Mouse (Mus musculus): ENCODE data around the gene Scube3.

The Scube3 gene

GRCm38 (mm10) chr17:28133193-28133592 is 8.7 kb upstream of the Scube3 start:
- peak; percentile 38 for DNase-seq (ENCODE audit: low spot score)

GRCm38 (mm10) chr17:28135496-28135895 is 6.4 kb upstream of the Scube3 start:
- no peak for DNase-seq (ENCODE audit: low spot score)

DNA sequence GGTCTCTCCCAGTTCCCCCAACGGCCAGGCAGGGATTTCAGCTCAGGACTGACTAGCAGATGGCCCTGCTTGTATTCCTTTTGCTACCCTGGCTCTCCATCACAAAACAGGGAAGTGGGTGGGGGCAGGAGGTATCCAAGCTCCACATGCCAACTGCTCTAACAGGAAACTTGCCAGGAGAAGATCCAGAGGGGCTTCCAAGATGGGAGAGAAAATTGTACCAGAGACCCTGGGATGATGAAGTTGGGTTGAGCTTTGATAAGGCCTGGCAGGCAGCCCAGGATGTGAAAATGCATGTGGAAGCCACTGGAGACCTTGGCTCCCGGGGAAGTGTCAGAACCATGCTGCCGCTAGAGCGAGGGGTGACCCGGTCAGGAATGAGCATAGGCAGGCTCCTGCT is 5.7 kb upstream of the Scube3 start:
- no peak for DNase-seq (ENCODE audit: low spot score)

- no peak for DNase-seq (ENCODE audit: low spot score)
Measured at GRCm38 (mm10) chr17:28138013-28138412, 3.9 kb upstream of the Scube3 start.

GRCm38 (mm10) chr17:28138685-28139084 is 3.3 kb upstream of the Scube3 start:
- no peak for DNase-seq (ENCODE audit: low spot score)

- DNase-seq (ENCODE audit: low spot score) = no peak
Measured at GRCm38 (mm10) chr17:28140431-28141204, 1.3 kb upstream of the Scube3 start.

DNA sequence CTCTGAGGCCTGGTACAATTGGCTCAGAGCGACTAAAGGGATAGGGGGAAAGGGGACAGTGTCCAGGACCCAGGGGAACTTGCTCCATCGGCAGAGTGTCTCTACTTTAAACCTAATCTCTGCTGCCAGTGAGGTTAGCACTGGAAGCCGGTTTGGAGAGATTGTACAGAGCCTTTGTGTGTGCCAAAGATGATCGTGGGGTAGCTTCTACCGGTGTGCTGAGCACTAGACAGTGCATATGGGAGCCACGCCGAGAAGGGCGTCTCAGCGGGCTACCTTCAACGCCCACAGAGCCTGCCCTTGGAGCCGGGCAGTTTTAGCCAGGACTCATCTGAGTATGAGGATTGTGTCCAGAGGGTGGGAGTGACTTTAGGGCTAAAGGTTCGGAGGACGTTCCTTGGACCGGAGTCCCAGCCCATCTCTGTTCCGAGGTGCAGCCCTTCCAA is 713 bp upstream of the Scube3 start:
- DNase-seq (ENCODE audit: low spot score) = no peak

DNA sequence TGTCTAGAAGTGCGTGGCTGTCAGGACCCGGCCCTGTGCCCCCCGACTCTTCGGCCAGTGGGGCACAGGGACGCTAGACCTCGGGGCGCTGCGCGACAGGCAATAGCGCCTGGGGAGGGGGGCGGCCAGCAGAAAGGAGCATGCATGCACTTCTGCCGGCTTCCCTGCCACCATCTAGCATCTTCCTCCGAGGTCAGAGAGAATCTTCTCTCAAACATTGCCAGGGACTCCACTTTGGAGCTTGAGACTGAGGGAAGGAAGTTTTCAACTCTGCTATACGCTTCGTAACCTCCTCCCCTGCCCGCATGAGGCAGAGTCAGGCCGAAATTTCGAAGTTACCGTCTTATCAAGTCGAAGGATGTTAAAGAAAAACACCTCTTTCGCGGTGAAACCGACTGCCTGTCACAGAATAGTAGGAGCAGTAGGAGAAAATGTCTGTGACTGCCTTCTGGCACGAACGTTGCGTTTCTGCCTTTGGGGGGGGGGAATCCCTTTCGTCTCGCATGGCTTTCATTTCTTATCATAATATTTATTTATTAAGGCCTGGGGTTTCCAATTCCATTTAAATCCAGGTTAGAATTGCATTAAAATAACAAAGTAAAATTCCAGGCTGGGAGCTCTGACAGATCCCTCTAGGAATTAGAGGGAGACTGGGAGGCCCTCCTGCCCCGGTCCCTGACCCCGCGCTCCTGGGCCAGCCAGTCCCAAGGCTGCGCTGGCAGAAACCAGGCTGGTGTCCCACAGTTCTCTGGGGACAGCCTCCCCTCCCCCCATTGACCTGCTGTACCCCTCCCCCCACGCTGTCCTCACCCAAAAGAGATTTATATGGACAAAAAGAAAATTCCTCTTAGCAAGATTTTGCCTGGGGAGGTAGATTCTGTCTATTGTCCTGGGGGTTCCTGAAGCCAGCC is 1.0 kb downstream of the Scube3 start:
- DNase-seq (ENCODE audit: low spot score) = no peak

DNA sequence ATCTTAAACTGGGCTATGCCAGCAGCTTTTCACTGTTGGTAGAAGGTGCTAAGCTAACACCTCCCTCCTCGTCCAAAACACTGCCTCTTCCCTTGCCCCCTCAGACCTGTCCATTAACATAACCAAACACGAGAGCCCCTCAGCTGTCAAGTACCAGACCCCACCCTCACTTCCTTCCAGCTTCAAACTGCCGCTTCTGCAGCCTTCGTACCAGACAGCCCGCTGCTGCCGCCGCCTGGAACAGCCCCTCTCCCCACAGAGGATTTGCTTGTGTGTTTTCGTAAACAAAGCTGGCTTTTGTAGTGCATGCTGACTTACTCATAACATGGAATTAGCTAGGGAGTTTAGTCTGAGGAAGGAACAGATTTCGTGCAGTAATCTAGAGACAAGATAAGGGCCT is 1.8 kb downstream of the Scube3 start:
- DNase-seq (ENCODE audit: low spot score) = no peak

DNA sequence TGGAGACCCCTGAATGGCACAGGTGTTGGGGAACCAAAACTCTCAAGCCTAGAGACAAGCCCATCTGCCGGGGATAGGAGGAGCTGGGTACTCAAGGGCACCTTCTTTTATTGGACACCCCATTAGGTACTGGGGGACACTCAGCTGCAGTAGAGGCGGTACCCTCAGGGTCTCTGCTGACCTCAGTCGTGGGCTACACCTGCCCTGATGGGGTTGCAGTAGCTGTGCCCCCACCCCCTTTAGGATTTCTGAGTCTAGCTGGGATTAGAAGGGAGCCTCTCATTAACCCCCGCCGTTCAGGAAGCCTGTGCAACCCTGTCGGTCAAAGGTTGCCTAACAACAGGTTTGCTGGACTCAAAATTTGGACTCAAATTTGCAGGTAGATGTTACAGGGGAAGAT is 2.3 kb downstream of the Scube3 start:
- no peak for DNase-seq (ENCODE audit: low spot score)

DNA sequence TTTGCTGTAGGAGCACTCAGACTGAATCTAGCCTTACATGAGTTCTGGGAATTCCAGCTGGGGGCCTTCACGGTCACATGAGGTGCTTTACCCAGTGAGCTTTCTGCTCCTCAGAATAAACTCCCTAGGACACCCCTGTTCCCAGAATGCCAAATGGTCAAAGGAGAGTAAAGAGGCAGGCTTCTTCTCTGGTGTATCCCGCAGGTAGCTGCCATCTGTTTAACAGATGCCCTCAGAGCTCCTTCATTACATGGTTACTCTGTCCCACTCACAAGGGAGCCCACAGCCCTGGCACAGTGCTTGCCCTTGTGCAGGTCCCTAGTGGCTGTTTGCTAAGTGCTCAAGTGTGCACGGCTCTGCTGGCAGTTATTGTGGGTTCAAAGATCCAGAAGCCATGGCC is 6.3 kb downstream of the Scube3 start:
- no peak for DNase-seq (ENCODE audit: low spot score)

DNA sequence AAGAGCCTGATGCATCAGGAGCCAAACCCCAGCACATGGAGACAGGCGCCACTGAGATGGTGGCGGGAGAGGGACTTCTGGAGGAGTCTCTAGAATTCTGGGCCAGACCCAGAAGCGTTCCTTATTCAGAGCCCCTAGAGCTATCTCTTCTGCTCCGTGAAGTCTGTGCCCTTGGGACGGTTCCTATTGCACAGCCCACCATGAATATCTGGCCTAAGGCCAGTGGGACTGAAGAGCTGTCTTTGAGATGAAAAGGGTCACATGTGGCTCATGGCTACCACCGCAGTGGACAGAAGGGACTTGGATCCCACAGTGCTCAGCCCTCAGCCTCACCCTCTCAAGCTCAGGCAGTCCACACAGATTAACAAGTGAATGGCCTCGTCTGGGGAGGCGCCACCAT is 7.8 kb downstream of the Scube3 start:
- DNase-seq (ENCODE audit: low spot score) = no peak

DNA sequence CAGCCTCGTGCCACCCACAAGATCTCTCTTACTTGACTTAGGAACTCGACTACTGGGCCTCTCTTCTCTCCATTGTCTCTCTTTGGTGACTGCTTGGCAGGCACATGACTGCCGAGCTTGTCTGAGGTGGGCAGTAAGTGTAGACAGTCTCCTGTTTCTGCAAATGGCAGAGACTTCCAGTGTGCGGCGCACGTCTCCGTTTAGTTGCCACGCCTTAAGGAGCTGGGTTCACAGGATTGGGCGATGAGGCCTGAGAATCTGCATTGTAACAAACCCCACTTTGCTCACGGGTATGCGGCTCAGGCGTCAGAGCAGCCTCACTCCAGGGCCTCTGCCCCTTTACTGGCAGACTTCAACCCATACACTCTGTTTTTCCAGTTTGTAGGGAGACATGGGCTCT is 8.5 kb downstream of the Scube3 start:
- no peak for DNase-seq (ENCODE audit: low spot score)

GRCm38 (mm10) chr17:28153095-28153494 is 11.2 kb downstream of the Scube3 start:
- DNase-seq (ENCODE audit: low spot score) = no peak

DNA sequence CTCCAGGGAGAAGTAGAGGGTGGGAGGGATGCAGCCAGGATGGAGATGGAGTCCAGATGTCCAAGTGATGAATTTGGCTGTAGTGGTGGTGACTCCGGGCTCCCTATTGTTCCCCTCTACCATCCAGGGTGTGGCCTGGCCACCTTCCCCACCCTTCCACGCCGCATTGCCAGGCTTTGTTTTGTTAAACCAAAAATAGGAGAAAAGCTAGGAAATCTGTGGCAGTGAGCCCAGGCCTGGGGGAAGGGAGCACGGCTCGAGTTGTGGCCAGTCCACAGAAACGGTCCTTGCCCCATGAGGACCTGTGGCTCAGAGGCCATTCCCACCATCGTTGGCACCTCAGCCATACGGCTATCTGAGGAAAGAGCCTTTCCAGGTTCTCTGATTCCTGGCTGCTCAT is 13.0 kb downstream of the Scube3 start:
- no peak for DNase-seq (ENCODE audit: low spot score)

DNA sequence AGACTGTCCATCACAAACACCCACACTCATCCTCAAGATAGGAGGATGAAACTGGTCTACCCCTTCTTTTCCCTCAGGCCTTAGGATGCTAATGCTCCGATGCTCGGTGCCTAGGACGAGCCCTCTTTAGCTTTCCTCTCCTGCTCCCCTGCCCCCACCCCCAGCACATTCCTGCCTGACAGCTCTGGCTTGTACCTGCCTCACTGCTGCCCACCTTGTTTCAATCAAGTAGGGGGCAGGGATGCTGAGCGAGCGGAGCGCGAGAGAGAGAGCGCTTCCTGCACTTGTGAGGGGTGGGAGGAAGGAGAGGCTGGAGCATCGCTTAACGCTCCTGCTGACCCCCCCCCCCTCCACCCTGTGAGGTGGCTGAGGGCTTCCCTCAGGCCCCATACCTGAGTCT is 18.4 kb downstream of the Scube3 start:
- no peak for DNase-seq (ENCODE audit: low spot score)

- DNase-seq (ENCODE audit: low spot score) = no peak
Measured at GRCm38 (mm10) chr17:28161310-28161881, 19.5 kb downstream of the Scube3 start.

GRCm38 (mm10) chr17:28163666-28164065 is 21.7 kb downstream of the Scube3 start:
- DNase-seq (ENCODE audit: low spot score) = peak; percentile 59

- no peak for DNase-seq (ENCODE audit: low spot score)
Measured at GRCm38 (mm10) chr17:28170460-28171305, 28.7 kb downstream of the Scube3 start.

DNA sequence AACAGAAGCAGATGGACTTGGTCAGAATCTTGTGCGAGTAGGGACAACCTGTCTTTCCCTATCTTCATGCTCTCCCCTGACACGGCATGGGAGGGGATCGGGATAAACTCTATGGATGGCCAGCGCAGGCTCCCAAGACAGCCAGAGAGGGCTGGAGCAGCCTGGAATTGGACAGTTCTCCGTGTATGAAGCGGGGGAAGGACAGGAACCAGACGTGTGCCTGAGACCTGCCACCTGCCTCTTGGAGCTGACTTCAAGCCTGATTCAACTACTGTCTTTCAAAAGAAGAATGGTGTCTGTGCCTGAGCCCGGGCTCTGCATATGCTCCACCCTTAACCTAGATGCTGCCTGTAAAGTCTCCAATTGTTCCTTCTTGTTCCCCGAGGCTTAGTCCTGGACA is 30.7 kb downstream of the Scube3 start:
- no peak for DNase-seq (ENCODE audit: low spot score)

DNA sequence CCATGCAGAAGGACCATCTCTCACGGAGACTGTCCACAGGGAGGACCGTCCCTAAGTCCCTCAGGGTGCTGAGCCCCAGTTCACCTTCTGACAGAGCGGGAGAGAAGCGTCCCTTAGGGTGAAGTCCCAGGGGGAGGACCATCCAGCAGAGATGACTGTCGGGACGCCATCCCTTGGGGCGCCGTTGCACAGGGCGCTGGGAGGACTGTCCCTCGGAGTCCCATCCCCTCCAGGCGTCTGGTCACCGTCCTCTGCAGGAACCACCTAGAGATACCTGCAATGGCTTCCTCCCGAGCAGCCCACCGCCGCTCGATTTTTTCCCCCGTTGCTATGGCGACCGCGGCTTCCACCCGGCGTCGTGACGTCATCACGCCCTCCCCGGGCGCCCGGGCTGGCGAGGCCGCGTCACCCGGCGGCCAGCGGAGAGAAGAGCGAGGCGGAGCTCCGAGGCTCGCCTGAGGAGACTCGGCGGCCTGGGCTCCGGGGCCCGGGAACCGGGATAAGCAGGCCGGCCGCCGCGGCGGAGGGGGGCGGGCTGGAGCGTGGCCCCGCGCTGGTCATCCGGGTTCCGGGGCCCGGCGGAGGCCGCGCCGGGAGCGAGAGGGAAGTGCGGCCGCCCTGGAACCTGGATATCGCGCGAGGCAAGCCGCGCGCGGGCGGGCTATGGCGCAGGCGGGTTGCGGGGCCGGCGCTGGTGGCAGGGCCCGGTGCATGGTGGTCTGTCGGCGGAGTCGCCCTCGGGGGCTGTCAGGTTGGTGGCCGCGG is 35.0 kb downstream of the Scube3 start, which contains the start of gene Zfp523:
Zfp523 (plus strand) TSS at position 355 of the 765 bp plus-strand sequence.
- peak; percentile 91 for DNase-seq (ENCODE audit: low spot score)
